Mouse (Mus musculus): ENCODE data around the gene Dap3.

DNA sequence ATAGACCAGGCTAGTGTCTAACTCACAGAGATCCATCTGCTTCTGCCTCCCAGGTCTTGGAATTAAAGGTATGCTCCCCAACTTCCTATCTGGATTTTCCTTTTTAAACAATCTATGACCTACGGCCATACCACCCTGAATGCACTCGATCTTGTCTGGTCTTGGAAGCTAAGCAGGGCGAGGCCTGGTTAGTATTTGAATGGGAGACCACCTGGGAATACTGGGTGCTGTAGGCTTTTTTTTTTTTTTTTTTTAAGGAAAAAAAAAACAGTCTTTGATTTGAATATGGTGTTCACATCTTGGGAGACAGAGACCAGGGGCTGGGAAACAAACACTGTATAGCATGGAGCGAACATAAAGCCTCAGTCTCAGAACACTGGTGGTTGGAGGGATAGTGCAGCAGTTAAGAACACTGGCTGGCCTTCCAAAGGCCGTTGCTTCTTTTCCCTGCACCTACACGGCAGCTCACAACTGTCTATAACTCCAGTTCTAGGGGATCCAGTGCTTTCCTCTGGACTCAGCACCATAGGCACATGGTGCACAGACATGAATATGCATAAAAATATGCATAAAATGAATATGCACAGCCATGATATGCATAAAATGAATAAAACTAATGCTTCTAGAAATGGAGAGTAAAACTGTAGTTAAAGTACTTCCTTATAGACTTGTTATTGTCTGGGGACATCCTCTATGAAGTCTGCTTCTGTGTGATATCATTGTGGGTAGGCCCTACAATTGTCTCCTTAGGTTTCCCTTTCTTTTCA, 44.4 kb downstream of the Dap3 start:
- TF ChIP-seq CTCF (IDR thresholded peaks at IDR 0.05; ENCODE audit: low read depth) (no peak), EP300 (optimal IDR thresholded peaks at IDR 0.05) (no peak)

All from stomach, postnatal 0 days (tissue).